Mouse (Mus musculus) lung, adult 2 months (tissue): Measurements from ENCODE around the gene Grb2.

Source experiments
- CTCF ChIP-seq: fragments of 200-500 bp; IDR thresholded peaks from 2 replicates; pipeline ENCODE4 v1.5.1; 2011; ENCODE audit warnings: mild to moderate bottlenecking, low read length, control low read depth; ENCODE audit not compliant: insufficient read depth
- POLR2A ChIP-seq: fragments of 200-500 bp; IDR thresholded peaks from 2 replicates; pipeline ENCODE4 v1.6.1; 2011; ENCODE audit warnings: low read depth, mild to moderate bottlenecking, control low read depth, low read length, borderline replicate concordance; ENCODE audit errors: extremely low read depth

GRCm38 (mm10) chr11:115598309-115598708 is 110.1 kb downstream of the Grb2 start:
- TF ChIP-seq POLR2A (no peak), CTCF (no peak)
